Mouse (Mus musculus) kidney, adult 2 months (tissue): ENCODE results near the gene Rrad.

ENCODE experiments used
- CTCF ChIP-seq: fragments of 200-500 bp; conservative IDR thresholded peaks from 2 replicates; pipeline ENCODE4 v1.5.1; 2011; ENCODE audit warnings: low read depth, mild to moderate bottlenecking, control low read depth, low read length, moderate library complexity, mixed read lengths; ENCODE audit not compliant: insufficient read depth, insufficient read length
- POLR2A ChIP-seq: fragments of 200-500 bp; IDR thresholded peaks from one replicate; pipeline ENCODE4 v1.6.1; 2011; ENCODE audit warnings: low read depth, low read length, control low read depth

DNA sequence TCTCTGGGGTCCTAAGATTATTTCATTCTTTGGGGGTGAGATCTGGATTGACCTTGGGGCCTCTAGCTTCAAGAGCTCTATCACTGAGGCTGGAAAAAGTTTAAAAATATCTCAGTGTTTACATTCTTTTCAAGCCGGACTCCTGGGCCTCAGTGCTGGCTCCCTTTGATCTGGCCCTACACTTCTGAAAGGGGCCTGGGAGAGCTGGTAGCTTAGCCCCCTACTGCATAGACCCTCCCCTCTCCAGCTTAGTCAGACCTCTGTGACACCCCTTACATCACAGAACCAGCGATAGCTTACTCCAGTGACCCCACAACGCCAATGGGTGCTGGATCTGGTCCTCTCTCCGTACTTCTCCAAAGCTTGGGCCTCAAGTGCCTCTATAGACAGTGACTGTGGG lies 19.5 kb downstream of the Rrad start:
- TF ChIP-seq POLR2A (no peak), CTCF (no peak)
